Mouse (Mus musculus): ENCODE measurements around the gene Ifnk. TPM values are rescaled to one million over a fixed set of nuclear protein-coding genes. Genes with fewer than 3 reads are reported as not detected.

The Ifnk gene
- polyA plus RNA-seq, 3 experiments from 2014 or later, result not detected

GRCm38 (mm10) chr4:35201700-35202099 is 49.8 kb downstream of the Ifnk start:
- ATAC-seq, result no peak

Other genes starting within 250 kb of the Ifnk start
- gene Mob3b, start 5.4 kb downstream of the Ifnk start, polyA plus RNA-seq (2017; shearing (Covaris generic)), result 1 to 10 TPM; 1.2 to 5.7 (median 3.2) TPM
- 10 to 100 TPM in 2 of 3 experiments, 1 to 10 TPM in 1; 9.8 to 18.0 (median 13.7) TPM for gene C9orf72, start 74.1 kb downstream of the Ifnk start, polyA plus RNA-seq (2017; shearing (Covaris generic))